Mouse (Mus musculus): ENCODE measurements around the gene Hist1h1e.

Hist1h1e gene

GRCm38 (mm10) chr13:23622175-23622671 is at the start of gene Hist1h1e:
TSS of gene Hist1h1e (minus strand) at chr13:23622558.
- peak; percentile 89 for DNase-seq

- no peak for DNase-seq
Observed at GRCm38 (mm10) chr13:23662536-23662935, 40.2 kb upstream of the Hist1h1e start.

- DNase-seq, result no peak
Observed at GRCm38 (mm10) chr13:23659636-23660366, 37.4 kb upstream of the Hist1h1e start.

GRCm38 (mm10) chr13:23630653-23631052 is 8.3 kb upstream of the Hist1h1e start:
- DNase-seq, result no peak

GRCm38 (mm10) chr13:23622861-23623450 is 598 bp upstream of the Hist1h1e start:
- no peak for DNase-seq

GRCm38 (mm10) chr13:23621532-23622174 is 705 bp downstream of the Hist1h1e start:
- peak; percentile 59 for DNase-seq

- DNase-seq, result peak; percentile 72
Observed at GRCm38 (mm10) chr13:23620733-23621531, 1.4 kb downstream of the Hist1h1e start, which contains the start of gene Hist1h2be. TSS of gene Hist1h2be (minus strand) at chr13:23621124.

GRCm38 (mm10) chr13:23620056-23620732 is 2.2 kb downstream of the Hist1h1e start:
- no peak for DNase-seq

- no peak for DNase-seq
Observed at GRCm38 (mm10) chr13:23611638-23612037, 10.7 kb downstream of the Hist1h1e start.

GRCm38 (mm10) chr13:23610393-23610792 is 12.0 kb downstream of the Hist1h1e start:
- DNase-seq, result no peak

- DNase-seq, result no peak
Observed at GRCm38 (mm10) chr13:23609844-23610243, 12.5 kb downstream of the Hist1h1e start.

- no peak for DNase-seq
Observed at GRCm38 (mm10) chr13:23609209-23609608, 13.1 kb downstream of the Hist1h1e start.

GRCm38 (mm10) chr13:23605052-23605451 is 17.3 kb downstream of the Hist1h1e start:
- DNase-seq, result no peak

- no peak for DNase-seq
Observed at GRCm38 (mm10) chr13:23604452-23604851, 17.9 kb downstream of the Hist1h1e start.

GRCm38 (mm10) chr13:23603182-23603699 is 19.1 kb downstream of the Hist1h1e start:
- no peak for DNase-seq

GRCm38 (mm10) chr13:23597957-23598356 is 24.4 kb downstream of the Hist1h1e start:
- DNase-seq, result peak; percentile 50

- DNase-seq, result no peak
Observed at GRCm38 (mm10) chr13:23595622-23596372, 26.6 kb downstream of the Hist1h1e start.

GRCm38 (mm10) chr13:23595185-23595584 is 27.2 kb downstream of the Hist1h1e start:
- DNase-seq, result no peak

- DNase-seq, result no peak
Observed at GRCm38 (mm10) chr13:23593051-23593770, 29.1 kb downstream of the Hist1h1e start.

- no peak for DNase-seq
Observed at GRCm38 (mm10) chr13:23592614-23593013, 29.7 kb downstream of the Hist1h1e start.

Data from right cerebral cortex, postnatal 25 days (tissue).